Mouse (Mus musculus): ENCODE measurements around the gene Zfp639. TPM values are rescaled to one million over a fixed set of nuclear protein-coding genes. Genes with fewer than 3 reads are reported as not detected.

The Zfp639 gene
- polyA plus RNA-seq (2012; fragmentation: generic; extraction: Trizol): 25.3 TPM

DNA sequence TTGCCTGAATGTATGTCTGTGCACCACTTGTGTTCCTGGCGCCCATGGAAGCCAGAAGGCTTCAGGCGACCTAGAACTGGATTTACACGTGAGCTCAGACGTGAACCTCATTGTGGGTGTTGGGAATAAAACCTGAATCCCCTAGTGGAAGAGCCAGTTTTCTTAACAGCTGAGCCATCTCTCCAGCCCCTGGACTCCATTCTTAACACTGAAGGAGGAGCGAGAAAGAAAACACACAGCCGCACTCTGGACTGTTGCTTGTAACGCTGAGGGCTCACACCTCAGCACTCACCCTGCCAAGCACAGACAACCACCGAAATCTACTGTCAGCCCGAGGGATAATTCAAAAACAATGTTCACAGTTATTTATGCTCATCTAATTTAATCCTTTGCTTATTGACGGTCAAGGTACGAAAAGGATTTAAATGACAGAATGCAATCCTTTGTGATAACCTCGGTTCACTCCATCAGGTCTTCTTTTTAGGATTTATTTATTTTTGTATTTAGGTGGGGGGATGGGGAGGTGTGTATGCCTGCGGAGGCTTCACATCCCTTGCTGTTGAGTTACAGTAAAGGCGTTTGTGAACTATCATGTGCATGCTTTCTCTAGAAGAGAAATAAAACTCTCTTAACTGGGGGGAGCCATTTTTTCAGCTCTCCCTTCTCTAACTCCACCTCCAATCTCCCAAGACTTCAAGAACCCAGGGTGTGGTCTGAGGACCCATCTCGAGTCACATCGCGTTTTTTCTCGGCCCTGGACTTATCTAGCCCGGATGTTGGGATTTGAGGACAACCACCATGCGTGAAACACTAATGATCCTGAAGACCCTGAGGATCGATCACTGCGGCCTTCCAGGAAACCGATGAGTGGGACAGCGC, at the start of gene Zfp639:
Zfp639 (plus strand) TSS at position 764 of the 879 bp plus-strand sequence.
- peaks cover 14% of the 10 kb centered on the region for H3K36me3 ChIP-seq (ENCODE audit: control insufficient read depth, insufficient read depth)
- H3K4me2 ChIP-seq (ENCODE audit: low read depth): peak within 1 kb of the TSS; percentile 81
- TF ChIP-seq CEBPB (IDR thresholded peaks at IDR 0.05; ENCODE audit: insufficient read depth, poor library complexity, severe bottlenecking) (no peak), REST (IDR thresholded peaks at IDR 0.05; ENCODE audit: insufficient read depth, insufficient read length) (no peak), SRF (IDR thresholded peaks at IDR 0.05; ENCODE audit: control insufficient read depth, insufficient read length, low read depth) (no peak), MYOD1 (IDR thresholded peaks at IDR 0.05; ENCODE audit: control insufficient read depth in 1 of 3, insufficient read length in 2 of 3, low read depth in 2 of 3) (no peak), TCF3 (IDR thresholded peaks at IDR 0.05; ENCODE audit: insufficient read length, low read depth) (no peak), POLR2A (IDR thresholded peaks at IDR 0.05; ENCODE audit: insufficient read length, low read depth) (no peak), POLR2AphosphoS2 (IDR thresholded peaks at IDR 0.05; ENCODE audit: insufficient read length, low read depth) (no peak), TCF12 (IDR thresholded peaks at IDR 0.05; ENCODE audit: insufficient read depth, poor library complexity, severe bottlenecking) (no peak), MYOG (IDR thresholded peaks at IDR 0.05; ENCODE audit: control insufficient read depth in 1 of 3, insufficient read depth in 1 of 3, insufficient read length in 2 of 3, low read depth in 2 of 3) (no peak), E2F4 (IDR thresholded peaks at IDR 0.05; ENCODE audit: insufficient read depth) (no peak), USF1 (IDR thresholded peaks at IDR 0.05; ENCODE audit: low read depth) (no peak), MAX (IDR thresholded peaks at IDR 0.05; ENCODE audit: low read depth) (no peak)
- H3K79me2 ChIP-seq (ENCODE audit: control insufficient read depth, insufficient read depth): peaks cover 36% of the 10 kb centered on the region
- no peaks in the 10 kb centered on the region for H3K27me3 ChIP-seq (ENCODE audit: control insufficient read depth, insufficient read depth, insufficient read length)
- H3K4me3 ChIP-seq: peak within 1 kb of the TSS; percentile 71
- H3ac ChIP-seq (ENCODE audit: control insufficient read depth, insufficient read length): peak within 1 kb of the TSS; percentile 37

- Histone ChIP-seq H3K79me2 (ENCODE audit: control insufficient read depth, insufficient read depth) (no peaks in the 10 kb centered on the region), H3K4me2 (ENCODE audit: low read depth) (no peak overlapping the region), H3K36me3 (ENCODE audit: control insufficient read depth, insufficient read depth) (peaks cover 11% of the 10 kb centered on the region), H3K4me3 (no peak overlapping the region), H3K27me3 (ENCODE audit: control insufficient read depth, insufficient read depth, insufficient read length) (no peaks in the 10 kb centered on the region), H3ac (ENCODE audit: control insufficient read depth, insufficient read length) (no peak overlapping the region)
- TF ChIP-seq MYOG (IDR thresholded peaks at IDR 0.05; ENCODE audit: control insufficient read depth in 1 of 3, insufficient read depth in 1 of 3, insufficient read length in 2 of 3, low read depth in 2 of 3) (no peak), SRF (IDR thresholded peaks at IDR 0.05; ENCODE audit: control insufficient read depth, insufficient read length, low read depth) (no peak), REST (IDR thresholded peaks at IDR 0.05; ENCODE audit: insufficient read depth, insufficient read length) (no peak), CEBPB (IDR thresholded peaks at IDR 0.05; ENCODE audit: insufficient read depth, poor library complexity, severe bottlenecking) (no peak), POLR2AphosphoS2 (IDR thresholded peaks at IDR 0.05; ENCODE audit: insufficient read length, low read depth) (no peak), TCF3 (IDR thresholded peaks at IDR 0.05; ENCODE audit: insufficient read length, low read depth) (no peak), POLR2A (IDR thresholded peaks at IDR 0.05; ENCODE audit: insufficient read length, low read depth) (no peak), E2F4 (IDR thresholded peaks at IDR 0.05; ENCODE audit: insufficient read depth) (no peak), MAX (IDR thresholded peaks at IDR 0.05; ENCODE audit: low read depth) (no peak), TCF12 (IDR thresholded peaks at IDR 0.05; ENCODE audit: insufficient read depth, poor library complexity, severe bottlenecking) (no peak), MYOD1 (IDR thresholded peaks at IDR 0.05; ENCODE audit: control insufficient read depth in 1 of 3, insufficient read length in 2 of 3, low read depth in 2 of 3) (no peak), USF1 (IDR thresholded peaks at IDR 0.05; ENCODE audit: low read depth) (no peak)
These were observed 42.7 kb upstream of the Zfp639 start for GRCm38 (mm10) chr3:32467321-32467720.

GRCm38 (mm10) chr3:32468411-32468810, 41.6 kb upstream of the Zfp639 start:
- Histone ChIP-seq H3K36me3 (ENCODE audit: control insufficient read depth, insufficient read depth) (no peaks in the 10 kb centered on the region), H3K79me2 (ENCODE audit: control insufficient read depth, insufficient read depth) (no peaks in the 10 kb centered on the region)

DNA sequence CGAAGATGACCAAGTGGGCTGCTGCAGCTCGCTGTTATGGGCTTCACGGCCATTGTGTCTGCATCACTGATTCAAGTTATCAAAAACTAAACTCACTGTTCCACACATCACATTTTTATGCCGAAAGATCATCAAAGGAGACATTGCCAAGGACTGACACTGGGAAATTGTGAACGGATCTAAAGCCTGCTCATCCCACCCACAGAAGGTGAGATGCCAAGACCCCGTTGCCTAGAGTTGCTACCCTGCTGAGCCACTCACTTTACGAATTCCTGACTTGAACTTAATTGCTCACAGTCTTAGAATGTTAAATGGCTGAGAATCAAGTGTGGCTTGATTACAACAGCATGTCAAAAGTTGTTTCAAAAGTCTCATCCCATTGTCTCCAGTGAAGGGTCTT, 39.6 kb upstream of the Zfp639 start:
- Histone ChIP-seq H3K79me2 (ENCODE audit: control insufficient read depth, insufficient read depth) (no peaks in the 10 kb centered on the region), H3ac (ENCODE audit: control insufficient read depth, insufficient read length) (no peak overlapping the region), H3K4me3 (no peak overlapping the region), H3K27me3 (ENCODE audit: control insufficient read depth, insufficient read depth, insufficient read length) (no peaks in the 10 kb centered on the region), H3K4me2 (ENCODE audit: low read depth) (no peak overlapping the region), H3K36me3 (ENCODE audit: control insufficient read depth, insufficient read depth) (no peaks in the 10 kb centered on the region)
- TF ChIP-seq REST (IDR thresholded peaks at IDR 0.05; ENCODE audit: insufficient read depth, insufficient read length) (no peak), TCF12 (IDR thresholded peaks at IDR 0.05; ENCODE audit: insufficient read depth, poor library complexity, severe bottlenecking) (no peak), MYOD1 (IDR thresholded peaks at IDR 0.05; ENCODE audit: control insufficient read depth in 1 of 3, insufficient read length in 2 of 3, low read depth in 2 of 3) (no peak), CEBPB (IDR thresholded peaks at IDR 0.05; ENCODE audit: insufficient read depth, poor library complexity, severe bottlenecking) (no peak), USF1 (IDR thresholded peaks at IDR 0.05; ENCODE audit: low read depth) (no peak), POLR2A (IDR thresholded peaks at IDR 0.05; ENCODE audit: insufficient read length, low read depth) (no peak), TCF3 (IDR thresholded peaks at IDR 0.05; ENCODE audit: insufficient read length, low read depth) (no peak), MAX (IDR thresholded peaks at IDR 0.05; ENCODE audit: low read depth) (no peak), MYOG (IDR thresholded peaks at IDR 0.05; ENCODE audit: control insufficient read depth in 1 of 3, insufficient read depth in 1 of 3, insufficient read length in 2 of 3, low read depth in 2 of 3) (no peak), E2F4 (IDR thresholded peaks at IDR 0.05; ENCODE audit: insufficient read depth) (no peak), POLR2AphosphoS2 (IDR thresholded peaks at IDR 0.05; ENCODE audit: insufficient read length, low read depth) (no peak), SRF (IDR thresholded peaks at IDR 0.05; ENCODE audit: control insufficient read depth, insufficient read length, low read depth) (no peak)

More at GRCm38 (mm10) chr3:32468411-32468810, 41.6 kb upstream of the Zfp639 start:
- no peak for TF ChIP-seq TCF12 (IDR thresholded peaks at IDR 0.05; ENCODE audit: insufficient read depth, poor library complexity, severe bottlenecking)
- no peak for TF ChIP-seq SRF (IDR thresholded peaks at IDR 0.05; ENCODE audit: control insufficient read depth, insufficient read length, low read depth)
- TF ChIP-seq TCF3 (IDR thresholded peaks at IDR 0.05; ENCODE audit: insufficient read length, low read depth): no peak
- no peak for TF ChIP-seq REST (IDR thresholded peaks at IDR 0.05; ENCODE audit: insufficient read depth, insufficient read length)
- TF ChIP-seq USF1 (IDR thresholded peaks at IDR 0.05; ENCODE audit: low read depth): no peak
- no peak for TF ChIP-seq MYOD1 (IDR thresholded peaks at IDR 0.05; ENCODE audit: control insufficient read depth in 1 of 3, insufficient read length in 2 of 3, low read depth in 2 of 3)
- no peak for TF ChIP-seq POLR2A (IDR thresholded peaks at IDR 0.05; ENCODE audit: insufficient read length, low read depth)
- no peak for TF ChIP-seq POLR2AphosphoS2 (IDR thresholded peaks at IDR 0.05; ENCODE audit: insufficient read length, low read depth)
- TF ChIP-seq MYOG (IDR thresholded peaks at IDR 0.05; ENCODE audit: control insufficient read depth in 1 of 3, insufficient read depth in 1 of 3, insufficient read length in 2 of 3, low read depth in 2 of 3): no peak
- TF ChIP-seq MAX (IDR thresholded peaks at IDR 0.05; ENCODE audit: low read depth): no peak
- TF ChIP-seq CEBPB (IDR thresholded peaks at IDR 0.05; ENCODE audit: insufficient read depth, poor library complexity, severe bottlenecking): no peak
- no peak for TF ChIP-seq E2F4 (IDR thresholded peaks at IDR 0.05; ENCODE audit: insufficient read depth)
- Histone ChIP-seq H3K4me3 (no peak overlapping the region), H3ac (ENCODE audit: control insufficient read depth, insufficient read length) (no peak overlapping the region), H3K4me2 (ENCODE audit: low read depth) (no peak overlapping the region), H3K27me3 (ENCODE audit: control insufficient read depth, insufficient read depth, insufficient read length) (no peaks in the 10 kb centered on the region)
